Mouse (Mus musculus): ENCODE data around the gene Amn. TPM values are rescaled to one million over a fixed set of nuclear protein-coding genes. Genes with fewer than 3 reads are reported as not detected.

Gene Amn
- polyA plus RNA-seq, 1 experiment, result 194 TPM

DNA sequence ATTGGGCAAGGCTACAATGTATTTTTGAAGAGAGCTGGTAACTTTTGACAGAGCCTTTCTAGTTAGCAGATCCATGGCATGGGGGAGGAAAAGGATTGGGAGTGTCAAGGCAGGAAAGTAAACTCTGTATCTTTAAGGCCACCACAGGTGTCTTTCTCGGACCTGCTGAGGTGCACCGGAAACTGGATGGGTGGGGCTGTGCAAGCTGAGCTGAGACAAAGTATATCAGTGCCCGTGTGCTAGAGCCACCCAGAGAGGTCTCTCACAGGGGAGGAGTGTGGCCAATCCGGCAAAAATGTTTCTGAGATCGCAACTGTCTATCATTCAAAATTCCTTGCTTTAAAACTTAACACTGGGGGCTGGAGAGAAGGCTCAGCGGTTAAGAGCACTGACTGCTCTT, 35.3 kb upstream of the Amn start:
- WGBS, result 92% methylated on average over 6 of the region's 6 CpGs
- H3K27ac ChIP-seq (ENCODE audit: insufficient read depth, low read depth, low read length), result no peak overlapping the region
- no peak for DNase-seq
- H3K36me3 ChIP-seq (ENCODE audit: control insufficient read depth, insufficient read depth, low read length), result no peaks in the 10 kb centered on the region
- no peak overlapping the region for H3K4me3 ChIP-seq (ENCODE audit: insufficient read depth, low read depth, low read length)
- no peaks in the 10 kb centered on the region; the same call in 1 of the 2 replicates for H3K4me1 ChIP-seq (ENCODE audit: control insufficient read depth, insufficient read depth, low read length)
- TF ChIP-seq POLR2A (IDR thresholded peaks at IDR 0.05; ENCODE audit: low read depth, low read length), result no peak
- TF ChIP-seq CTCF (conservative IDR thresholded peaks at IDR 0.05; ENCODE audit: insufficient read depth, insufficient read length, low read depth, low read length), result no peak
- H3K27me3 ChIP-seq (replicated peaks; ENCODE audit: control insufficient read depth, insufficient read depth, low read length), result no peaks in the 10 kb centered on the region

DNA sequence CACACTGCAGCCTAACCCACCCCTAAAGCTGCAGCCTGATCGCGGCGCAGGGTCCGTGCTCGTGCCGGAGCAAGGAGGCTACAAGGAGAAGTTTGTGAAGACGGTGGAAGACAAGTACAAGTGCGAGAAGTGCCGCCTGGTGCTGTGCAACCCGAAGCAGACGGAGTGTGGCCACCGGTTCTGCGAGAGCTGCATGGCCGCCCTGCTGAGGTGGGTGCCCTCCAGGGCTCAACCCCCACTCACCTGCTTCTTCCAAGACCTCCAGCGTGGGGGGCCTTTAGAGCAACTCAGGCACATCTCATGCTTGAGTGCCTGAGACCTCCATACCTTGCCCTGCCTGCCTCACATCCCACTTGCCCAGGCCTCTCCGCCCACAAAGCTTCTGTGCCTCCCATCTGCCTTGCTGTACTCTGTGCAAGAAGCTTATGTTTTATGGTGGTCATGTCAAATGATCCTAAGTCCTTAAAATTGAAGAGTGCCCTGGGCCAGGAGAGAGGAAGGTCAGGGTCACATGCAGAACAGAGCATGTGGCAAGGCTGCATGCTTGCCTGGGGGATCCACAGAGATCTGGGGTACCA, 33.2 kb upstream of the Amn start:
- no peak for DNase-seq
- TF ChIP-seq CTCF (conservative IDR thresholded peaks at IDR 0.05; ENCODE audit: insufficient read depth, insufficient read length, low read depth, low read length) (no peak), POLR2A (IDR thresholded peaks at IDR 0.05; ENCODE audit: low read depth, low read length) (no peak)
- no peak overlapping the region for H3K27ac ChIP-seq (ENCODE audit: insufficient read depth, low read depth, low read length)
- no peaks in the 10 kb centered on the region; the same call in 1 of the 2 replicates for H3K4me1 ChIP-seq (ENCODE audit: control insufficient read depth, insufficient read depth, low read length)
- no peak overlapping the region for H3K4me3 ChIP-seq (ENCODE audit: insufficient read depth, low read depth, low read length)
- no peaks in the 10 kb centered on the region for H3K36me3 ChIP-seq (ENCODE audit: control insufficient read depth, insufficient read depth, low read length)
- WGBS, result 92% methylated on average over 16 of the region's 16 CpGs
- no peaks in the 10 kb centered on the region for H3K27me3 ChIP-seq (replicated peaks; ENCODE audit: control insufficient read depth, insufficient read depth, low read length)

DNA sequence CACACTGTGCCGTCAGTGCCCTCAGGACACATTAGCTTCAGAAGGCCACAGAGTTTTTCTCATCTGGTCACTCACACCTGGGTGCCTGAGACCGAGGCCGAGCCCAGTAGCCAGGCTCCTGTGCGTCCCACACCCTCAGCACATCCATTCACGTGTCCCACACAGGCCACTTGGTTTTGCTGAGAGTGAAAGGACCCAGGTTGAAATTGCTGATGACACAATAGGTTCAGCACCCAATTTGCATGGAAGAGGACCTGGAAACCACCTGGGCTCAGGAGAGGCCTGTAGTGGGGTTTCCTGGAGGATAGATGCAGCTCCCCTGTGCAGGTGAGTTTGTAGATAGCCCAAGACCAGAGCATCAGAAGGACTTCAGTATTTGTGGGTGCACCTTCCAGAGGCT, 32.5 kb upstream of the Amn start:
- Histone ChIP-seq H3K4me1 (ENCODE audit: control insufficient read depth, insufficient read depth, low read length) (no peaks in the 10 kb centered on the region; the same call in 1 of the 2 replicates), H3K36me3 (ENCODE audit: control insufficient read depth, insufficient read depth, low read length) (no peaks in the 10 kb centered on the region), H3K4me3 (ENCODE audit: insufficient read depth, low read depth, low read length) (no peak overlapping the region), H3K27ac (ENCODE audit: insufficient read depth, low read depth, low read length) (no peak overlapping the region), H3K27me3 (replicated peaks; ENCODE audit: control insufficient read depth, insufficient read depth, low read length) (no peaks in the 10 kb centered on the region)
- TF ChIP-seq CTCF (conservative IDR thresholded peaks at IDR 0.05; ENCODE audit: insufficient read depth, insufficient read length, low read depth, low read length) (no peak), POLR2A (IDR thresholded peaks at IDR 0.05; ENCODE audit: low read depth, low read length) (no peak)
- 85% methylated on average over 5 of the region's 5 CpGs for WGBS
- DNase-seq, result no peak

DNA sequence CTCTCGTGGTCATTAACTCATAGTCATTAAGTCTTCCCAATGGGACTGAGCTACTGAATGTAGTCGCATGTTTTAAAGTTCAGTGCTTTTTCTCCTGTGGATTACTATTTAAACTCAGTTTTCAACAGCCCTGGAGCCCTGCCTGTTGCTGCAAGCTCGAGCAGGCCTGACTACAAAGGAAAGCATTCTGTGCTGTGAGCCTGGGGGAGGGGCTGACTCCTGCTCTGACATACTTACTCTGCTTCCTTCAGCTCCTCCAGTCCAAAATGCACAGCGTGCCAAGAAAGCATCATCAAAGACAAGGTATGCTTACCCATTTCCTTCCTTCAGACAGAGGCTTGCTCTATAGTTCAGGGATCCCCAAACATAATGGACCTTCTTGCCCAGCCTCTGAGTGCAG, 32.1 kb upstream of the Amn start:
- peak; percentile 60 for DNase-seq
- TF ChIP-seq POLR2A (IDR thresholded peaks at IDR 0.05; ENCODE audit: low read depth, low read length) (no peak), CTCF (conservative IDR thresholded peaks at IDR 0.05; ENCODE audit: insufficient read depth, insufficient read length, low read depth, low read length) (no peak)
- no peak overlapping the region for H3K4me3 ChIP-seq (ENCODE audit: insufficient read depth, low read depth, low read length)
- no peak overlapping the region for H3K27ac ChIP-seq (ENCODE audit: insufficient read depth, low read depth, low read length)
- 23% methylated on average over 4 of the region's 4 CpGs for WGBS
- no peaks in the 10 kb centered on the region; the same call in 1 of the 2 replicates for H3K4me1 ChIP-seq (ENCODE audit: control insufficient read depth, insufficient read depth, low read length)
- no peaks in the 10 kb centered on the region for H3K36me3 ChIP-seq (ENCODE audit: control insufficient read depth, insufficient read depth, low read length)
- H3K27me3 ChIP-seq (replicated peaks; ENCODE audit: control insufficient read depth, insufficient read depth, low read length), result no peaks in the 10 kb centered on the region

GRCm38 (mm10) chr12:111239930-111240329, 31.0 kb upstream of the Amn start:
- Histone ChIP-seq H3K27ac (ENCODE audit: insufficient read depth, low read depth, low read length) (no peak overlapping the region), H3K4me3 (ENCODE audit: insufficient read depth, low read depth, low read length) (no peak overlapping the region), H3K36me3 (ENCODE audit: control insufficient read depth, insufficient read depth, low read length) (no peaks in the 10 kb centered on the region), H3K4me1 (ENCODE audit: control insufficient read depth, insufficient read depth, low read length) (no peaks in the 10 kb centered on the region; the same call in 1 of the 2 replicates), H3K27me3 (replicated peaks; ENCODE audit: control insufficient read depth, insufficient read depth, low read length) (no peaks in the 10 kb centered on the region)
- TF ChIP-seq POLR2A (IDR thresholded peaks at IDR 0.05; ENCODE audit: low read depth, low read length) (no peak), CTCF (conservative IDR thresholded peaks at IDR 0.05; ENCODE audit: insufficient read depth, insufficient read length, low read depth, low read length) (no peak)
- peak; percentile 44 for DNase-seq
- 61% methylated on average over 10 of the region's 10 CpGs for WGBS

- WGBS, result 97% methylated on average over 6 of the region's 6 CpGs
- no peaks in the 10 kb centered on the region for H3K27me3 ChIP-seq (replicated peaks; ENCODE audit: control insufficient read depth, insufficient read depth, low read length)
- no peaks in the 10 kb centered on the region; the same call in 1 of the 2 replicates for H3K4me1 ChIP-seq (ENCODE audit: control insufficient read depth, insufficient read depth, low read length)
- no peak overlapping the region for H3K27ac ChIP-seq (ENCODE audit: insufficient read depth, low read depth, low read length)
- DNase-seq, result no peak
- no peak overlapping the region for H3K4me3 ChIP-seq (ENCODE audit: insufficient read depth, low read depth, low read length)
- H3K36me3 ChIP-seq (ENCODE audit: control insufficient read depth, insufficient read depth, low read length), result no peaks in the 10 kb centered on the region
- TF ChIP-seq CTCF (conservative IDR thresholded peaks at IDR 0.05; ENCODE audit: insufficient read depth, insufficient read length, low read depth, low read length), result no peak
- TF ChIP-seq POLR2A (IDR thresholded peaks at IDR 0.05; ENCODE audit: low read depth, low read length), result no peak
Observed at GRCm38 (mm10) chr12:111241916-111242315, 29.0 kb upstream of the Amn start.

- no peak overlapping the region for H3K27ac ChIP-seq (ENCODE audit: insufficient read depth, low read depth, low read length)
- H3K36me3 ChIP-seq (ENCODE audit: control insufficient read depth, insufficient read depth, low read length), result no peaks in the 10 kb centered on the region
- no peak overlapping the region for H3K4me3 ChIP-seq (ENCODE audit: insufficient read depth, low read depth, low read length)
- TF ChIP-seq CTCF (conservative IDR thresholded peaks at IDR 0.05; ENCODE audit: insufficient read depth, insufficient read length, low read depth, low read length) (no peak), POLR2A (IDR thresholded peaks at IDR 0.05; ENCODE audit: low read depth, low read length) (no peak)
- H3K4me1 ChIP-seq (ENCODE audit: control insufficient read depth, insufficient read depth, low read length), result no peaks in the 10 kb centered on the region; the same call in 1 of the 2 replicates
- no peak for DNase-seq
- WGBS, result 86% methylated on average over 5 of the region's 5 CpGs
- no peaks in the 10 kb centered on the region for H3K27me3 ChIP-seq (replicated peaks; ENCODE audit: control insufficient read depth, insufficient read depth, low read length)
Observed at GRCm38 (mm10) chr12:111242346-111242745, 28.5 kb upstream of the Amn start.
